Mouse (Mus musculus) skeletal muscle tissue, adult 2 months (tissue): ENCODE measurements around the gene Agbl4.

Experiments
- DNase-seq: peaks from one replicate; pipeline ENCODE4 v3.0.0-alpha.2; 2012; ENCODE audit warnings: low read depth, low spot score

Agbl4 gene

GRCm38 (mm10) chr4:111444616-111445160 is 1047.2 kb downstream of the Agbl4 start:
- no peak for DNase-seq

- no peak for DNase-seq
Observed at GRCm38 (mm10) chr4:111447918-111448317, 1050.5 kb downstream of the Agbl4 start.

- no peak for DNase-seq
Observed at GRCm38 (mm10) chr4:111448586-111448985, 1051.1 kb downstream of the Agbl4 start.

GRCm38 (mm10) chr4:111449442-111450199 is 1052.2 kb downstream of the Agbl4 start:
- no peak for DNase-seq

GRCm38 (mm10) chr4:111451283-111451918 is 1053.9 kb downstream of the Agbl4 start:
- no peak for DNase-seq

- no peak for DNase-seq
Observed at GRCm38 (mm10) chr4:111452192-111452591, 1054.7 kb downstream of the Agbl4 start.

- DNase-seq: peak; percentile 13
Observed at GRCm38 (mm10) chr4:111453275-111453674, 1055.8 kb downstream of the Agbl4 start.

GRCm38 (mm10) chr4:111455621-111456020 is 1058.2 kb downstream of the Agbl4 start:
- DNase-seq: no peak

- no peak for DNase-seq
Observed at GRCm38 (mm10) chr4:111457568-111457967, 1060.1 kb downstream of the Agbl4 start.

- DNase-seq: no peak
Observed at GRCm38 (mm10) chr4:111467293-111467773, 1069.9 kb downstream of the Agbl4 start.

- no peak for DNase-seq
Observed at GRCm38 (mm10) chr4:111467796-111468195, 1070.3 kb downstream of the Agbl4 start.

- DNase-seq: no peak
Observed at GRCm38 (mm10) chr4:111469847-111470246, 1072.4 kb downstream of the Agbl4 start.

GRCm38 (mm10) chr4:111471726-111472125 is 1074.3 kb downstream of the Agbl4 start:
- no peak for DNase-seq

- no peak for DNase-seq
Observed at GRCm38 (mm10) chr4:111472511-111472910, 1075.0 kb downstream of the Agbl4 start.

GRCm38 (mm10) chr4:111473014-111473413 is 1075.6 kb downstream of the Agbl4 start:
- no peak for DNase-seq

- no peak for DNase-seq
Observed at GRCm38 (mm10) chr4:111475374-111475971, 1078.0 kb downstream of the Agbl4 start.

GRCm38 (mm10) chr4:111477507-111477906 is 1080.0 kb downstream of the Agbl4 start:
- DNase-seq: no peak

GRCm38 (mm10) chr4:111483499-111483898 is 1086.0 kb downstream of the Agbl4 start:
- DNase-seq: no peak

- DNase-seq: peak; percentile 32
Observed at GRCm38 (mm10) chr4:111485189-111485588, 1087.7 kb downstream of the Agbl4 start.

- DNase-seq: no peak
Observed at GRCm38 (mm10) chr4:111486187-111486586, 1088.7 kb downstream of the Agbl4 start.

- DNase-seq: no peak
Observed at GRCm38 (mm10) chr4:111487233-111487843, 1089.9 kb downstream of the Agbl4 start.
